Mouse (Mus musculus): ENCODE results near the gene Pde6h. TPM values are rescaled to one million over a fixed set of nuclear protein-coding genes. Genes with fewer than 3 reads are reported as not detected.

The Pde6h gene
- polyA plus RNA-seq, 1 experiment from 2014 or later, result 0.44 TPM

GRCm38 (mm10) chr6:137014346-137014745 is 90.7 kb downstream of the Pde6h start:
- Histone ChIP-seq H3K27ac (ENCODE audit: low read depth, low read length) (no peak overlapping the region), H3K4me1 (replicated peaks; ENCODE audit: control insufficient read depth, insufficient read depth, low read length) (no peaks in the 10 kb centered on the region), H3K9me3 (ENCODE audit: control insufficient read depth) (no peaks in the 10 kb centered on the region), H3K36me3 (ENCODE audit: control insufficient read depth, insufficient read depth) (no peaks in the 10 kb centered on the region), H3K4me2 (replicated peaks; ENCODE audit: low read depth) (no peak overlapping the region), H3K4me3 (ENCODE audit: low read depth, low read length) (no peak overlapping the region), H3K9ac (ENCODE audit: low read depth, low read length) (no peak overlapping the region), H3K27me3 (replicated peaks; ENCODE audit: control insufficient read depth, insufficient read depth, low read length) (no peaks in the 10 kb centered on the region)
- ATAC-seq, result no peak
- TF ChIP-seq CTCF (IDR thresholded peaks at IDR 0.05; ENCODE audit: low read depth), result no peak
- 78% methylated on average over 6 of the region's 6 CpGs for WGBS

- Histone ChIP-seq H3K4me3 (ENCODE audit: low read depth, low read length) (no peak overlapping the region), H3K4me2 (replicated peaks; ENCODE audit: low read depth) (no peak overlapping the region), H3K9ac (ENCODE audit: low read depth, low read length) (no peak overlapping the region), H3K36me3 (ENCODE audit: control insufficient read depth, insufficient read depth) (no peaks in the 10 kb centered on the region), H3K27me3 (replicated peaks; ENCODE audit: control insufficient read depth, insufficient read depth, low read length) (no peaks in the 10 kb centered on the region), H3K27ac (ENCODE audit: low read depth, low read length) (no peak overlapping the region), H3K9me3 (ENCODE audit: control insufficient read depth) (no peaks in the 10 kb centered on the region), H3K4me1 (replicated peaks; ENCODE audit: control insufficient read depth, insufficient read depth, low read length) (no peaks in the 10 kb centered on the region)
- no peak for TF ChIP-seq CTCF (IDR thresholded peaks at IDR 0.05; ENCODE audit: low read depth)
- ATAC-seq, result no peak
- 79% methylated on average over 7 of the region's 7 CpGs for WGBS
These were observed 93.8 kb downstream of the Pde6h start for GRCm38 (mm10) chr6:137017216-137017973.

Other genes with a start within 250 kb of the Pde6h start
- 78.4 and 90.9 TPM in 2 replicates for gene Gucy2c, start 142.1 kb upstream of the Pde6h start, polyA plus RNA-seq (2015; fragmentation: Nextera tagmentation; extraction: Ambion mirVana)
- 0.46 and 0.76 TPM in 2 replicates for gene Hist4h4, start 119.4 kb upstream of the Pde6h start, polyA plus RNA-seq (2015; fragmentation: Nextera tagmentation; extraction: Ambion mirVana)
- 231 and 241 TPM in 2 replicates for gene H2afj, start 115.6 kb upstream of the Pde6h start, polyA plus RNA-seq (2015; fragmentation: Nextera tagmentation; extraction: Ambion mirVana)
- gene BC049715, start 96.2 kb upstream of the Pde6h start, polyA plus RNA-seq (2015; fragmentation: Nextera tagmentation; extraction: Ambion mirVana), result 0.47 and 1.8 TPM in 2 replicates
- gene Wbp11, start 95.6 kb upstream of the Pde6h start, polyA plus RNA-seq (2015; fragmentation: Nextera tagmentation; extraction: Ambion mirVana), result 41.4 and 45.2 TPM in 2 replicates
- 0.76 and 1.3 TPM in 2 replicates for gene Smco3, start 88.4 kb upstream of the Pde6h start, polyA plus RNA-seq (2015; fragmentation: Nextera tagmentation; extraction: Ambion mirVana)
- gene Art4, start 66.1 kb upstream of the Pde6h start, polyA plus RNA-seq (2015; fragmentation: Nextera tagmentation; extraction: Ambion mirVana), result 0.55 and 0.64 TPM in 2 replicates
- gene Mgp, start 48.0 kb upstream of the Pde6h start, polyA plus RNA-seq (2015; fragmentation: Nextera tagmentation; extraction: Ambion mirVana), result 74.8 and 76.7 TPM in 2 replicates
- 0.48 and 0.68 TPM in 2 replicates for gene Erp27, start 1.7 kb upstream of the Pde6h start, polyA plus RNA-seq (2015; fragmentation: Nextera tagmentation; extraction: Ambion mirVana)
- gene Arhgdib, start 18.1 kb downstream of the Pde6h start, polyA plus RNA-seq (2015; fragmentation: Nextera tagmentation; extraction: Ambion mirVana), result 22.2 and 22.6 TPM in 2 replicates
- gene Rerg, start 246.7 kb downstream of the Pde6h start, polyA plus RNA-seq (2015; fragmentation: Nextera tagmentation; extraction: Ambion mirVana), result 11.6 and 11.8 TPM in 2 replicates